In genomic region chr15:12795457-12795894, GRCm38 (mm10) we compare ENCODE assay signal across 8 mouse cellular contexts. TPM values are rescaled to one million over a fixed set of nuclear protein-coding genes. Genes with fewer than 3 reads are reported as not detected.
DNase-seq lines count a peak whose midpoint lies in the region; ATAC-seq and TF ChIP-seq lines count a peak whose summit lies in the region.

No protein-coding gene starts in this region.

- no peak overlapping the region for H3K4me2 ChIP-seq in liver, embryonic 11.5 days
- no peak overlapping the region for H3K4me2 ChIP-seq in forebrain, embryonic 11.5 days (ENCODE audit: low read depth, low read length, severe bottlenecking)
- no peak overlapping the region for H3K4me2 ChIP-seq in intestine, embryonic 15.5 days (replicated peaks)

- no peaks in the 10 kb centered on the region for H3K79me2 ChIP-seq in liver, adult 2 months (ENCODE audit: control insufficient read depth, insufficient read depth, low read length)

- no peak overlapping the region for H3K9ac ChIP-seq in liver, adult 2 months (ENCODE audit: low read depth, low read length)
- H3K9ac ChIP-seq in liver, embryonic 11.5 days (ENCODE audit: low read depth, low read length) = no peak overlapping the region
- no peak overlapping the region for H3K9ac ChIP-seq in forebrain, embryonic 11.5 days (ENCODE audit: low read length)
- no peak overlapping the region for H3K9ac ChIP-seq in intestine, embryonic 15.5 days

- no peak for ATAC-seq in liver, embryonic 11.5 days (replicated peaks; ENCODE audit: low FRiP score)
- peak; percentile 66; the same call in 1 of the 2 replicates for ATAC-seq in forebrain, embryonic 11.5 days (replicated peaks; ENCODE audit: low FRiP score)
- ATAC-seq in intestine, embryonic 15.5 days = peak; percentile 58

- H3K27ac ChIP-seq in liver, adult 2 months (replicated peaks; ENCODE audit: insufficient read depth, low read depth, low read length) = no peak overlapping the region
- no peak overlapping the region for H3K27ac ChIP-seq in liver, embryonic 11.5 days (ENCODE audit: low read depth, low read length)
- no peak overlapping the region for H3K27ac ChIP-seq in forebrain, embryonic 11.5 days (ENCODE audit: low read depth, low read length)
- no peak overlapping the region for H3K27ac ChIP-seq in intestine, embryonic 15.5 days
- no peak overlapping the region for H3K27ac ChIP-seq in limb, embryonic 10.5 days

- no peaks in the 10 kb centered on the region for H3K27me3 ChIP-seq in liver, adult 2 months (ENCODE audit: control insufficient read depth, insufficient read depth, low read length)
- H3K27me3 ChIP-seq in liver, embryonic 11.5 days (replicated peaks; ENCODE audit: control insufficient read depth, insufficient read depth, low read length) = no peaks in the 10 kb centered on the region
- H3K27me3 ChIP-seq in forebrain, embryonic 11.5 days (ENCODE audit: control insufficient read depth, insufficient read depth, low read length) = no peaks in the 10 kb centered on the region
- no peaks in the 10 kb centered on the region for H3K27me3 ChIP-seq in intestine, embryonic 15.5 days (replicated peaks)
- no peaks in the 10 kb centered on the region for H3K27me3 ChIP-seq in limb, embryonic 10.5 days (ENCODE audit: low read depth, poor library complexity, severe bottlenecking)

- TF ChIP-seq POLR2A in liver, adult 2 months (IDR thresholded peaks at IDR 0.05; ENCODE audit: extremely low read depth, insufficient read depth, low read length) = no peak

- peak; percentile 79 for DNase-seq in liver, adult 2 months (ENCODE audit: extremely low read depth, low read depth, low spot score)
- DNase-seq in liver, embryonic 11.5 days (ENCODE audit: low spot score) = no peak
- peak; percentile 64 for DNase-seq in brain, embryonic 18.5 days (ENCODE audit: low read depth, low spot score)
- no peak for DNase-seq in forebrain, embryonic 11.5 days (ENCODE audit: low spot score)
- DNase-seq in limb, embryonic 10.5 days (ENCODE audit: low spot score) = peak; percentile 46
- DNase-seq in natural killer cell, adult 2 months (ENCODE audit: low spot score in 2 of 2) = peak; percentile 61 to 63
- peak; percentile 59 for DNase-seq in testis, postnatal 10 days (ENCODE audit: low spot score)

- no peaks in the 10 kb centered on the region for H3K4me1 ChIP-seq in liver, adult 2 months (ENCODE audit: control insufficient read depth, insufficient read depth, low read length)
- H3K4me1 ChIP-seq in liver, embryonic 11.5 days (replicated peaks; ENCODE audit: control insufficient read depth, insufficient read depth, low read length) = no peaks in the 10 kb centered on the region
- no peaks in the 10 kb centered on the region for H3K4me1 ChIP-seq in forebrain, embryonic 11.5 days (replicated peaks; ENCODE audit: control insufficient read depth, insufficient read depth, low read length)
- no peaks in the 10 kb centered on the region for H3K4me1 ChIP-seq in intestine, embryonic 15.5 days (replicated peaks)
- H3K4me1 ChIP-seq in limb, embryonic 10.5 days = no peaks in the 10 kb centered on the region

- TF ChIP-seq CTCF in liver, adult 2 months (IDR thresholded peaks at IDR 0.05; ENCODE audit: low read depth, low read length) = peak; percentile 53

- H3K36me3 ChIP-seq in liver, adult 2 months (ENCODE audit: control insufficient read depth, insufficient read depth, low read length) = no peaks in the 10 kb centered on the region
- H3K36me3 ChIP-seq in liver, embryonic 11.5 days (ENCODE audit: control insufficient read depth, insufficient read depth, low read length) = no peaks in the 10 kb centered on the region
- no peaks in the 10 kb centered on the region for H3K36me3 ChIP-seq in forebrain, embryonic 11.5 days (ENCODE audit: control insufficient read depth, insufficient read depth, low read length)
- no peaks in the 10 kb centered on the region for H3K36me3 ChIP-seq in intestine, embryonic 15.5 days
- no peaks in the 10 kb centered on the region for H3K36me3 ChIP-seq in limb, embryonic 10.5 days

- WGBS in liver, adult 2 months = 2% methylated on average over 2 of the region's 2 CpGs
- 4% methylated on average over 2 of the region's 2 CpGs for WGBS in liver, embryonic 11.5 days
- 2% methylated on average over 2 of the region's 2 CpGs for WGBS in forebrain, embryonic 11.5 days
- 1% methylated on average over 2 of the region's 2 CpGs for WGBS in intestine, embryonic 15.5 days
- WGBS in limb, embryonic 10.5 days = 5% methylated on average over 2 of the region's 2 CpGs

- H3K9me3 ChIP-seq in liver, embryonic 11.5 days (ENCODE audit: control insufficient read depth, low read length) = no peaks in the 10 kb centered on the region
- no peaks in the 10 kb centered on the region for H3K9me3 ChIP-seq in forebrain, embryonic 11.5 days (ENCODE audit: control insufficient read depth, low read length)
- H3K9me3 ChIP-seq in intestine, embryonic 15.5 days = no peaks in the 10 kb centered on the region
- no peaks in the 10 kb centered on the region for H3K9me3 ChIP-seq in limb, embryonic 10.5 days (replicated peaks)

- no peak overlapping the region for H3K4me3 ChIP-seq in liver, adult 2 months (ENCODE audit: insufficient read depth, low read depth, low read length)
- H3K4me3 ChIP-seq in liver, embryonic 11.5 days (ENCODE audit: low read depth, low read length) = no peak overlapping the region
- no peak overlapping the region for H3K4me3 ChIP-seq in forebrain, embryonic 11.5 days (ENCODE audit: low read depth, low read length)
- H3K4me3 ChIP-seq in intestine, embryonic 15.5 days (replicated peaks) = no peak overlapping the region
- no peak overlapping the region for H3K4me3 ChIP-seq in limb, embryonic 10.5 days

RNA-seq across cellular contexts. Expression of gene 6030458C11Rik, which starts 29.0 kb away (rescaled TPM):
- 9.8 and 10.0 TPM in 2 replicates for total RNA-seq in liver, adult 2 months (2014; rRNA removed)
- 5.6 and 6.0 TPM in 2 replicates for polyA plus RNA-seq in liver, adult 2 months (2012; rRNA removed)
- 54.8 and 60.1 TPM in 2 replicates for polyA plus RNA-seq in liver, embryonic 11.5 days (2014; fragmentation: Nextera tagmentation; extraction: Ambion mirVana)
- 35.7 and 42.2 TPM in 2 replicates for polyA plus RNA-seq in forebrain, embryonic 11.5 days (2014; fragmentation: Nextera tagmentation; extraction: Ambion mirVana)
- 30.5 and 31.7 TPM in 2 replicates for polyA plus RNA-seq in intestine, embryonic 15.5 days (2015; fragmentation: Nextera tagmentation; extraction: Ambion mirVana)
- 47.0 and 55.6 TPM in 2 replicates for polyA plus RNA-seq in limb, embryonic 10.5 days (2016; fragmentation: Nextera tagmentation; extraction: Ambion mirVana)

RNA-seq across cellular contexts. Expression of gene Drosha, which starts 29.1 kb away (rescaled TPM):
- 3.4 and 4.8 TPM in 2 replicates for total RNA-seq in liver, adult 2 months (2014; rRNA removed)
- 2.6 and 3.2 TPM in 2 replicates for polyA plus RNA-seq in liver, adult 2 months (2012; rRNA removed)
- 50.4 and 52.2 TPM in 2 replicates for polyA plus RNA-seq in liver, embryonic 11.5 days (2014; fragmentation: Nextera tagmentation; extraction: Ambion mirVana)
- polyA plus RNA-seq in forebrain, embryonic 11.5 days (2014; fragmentation: Nextera tagmentation; extraction: Ambion mirVana) = 88.5 and 90.2 TPM in 2 replicates
- 28.3 and 29.9 TPM in 2 replicates for polyA plus RNA-seq in intestine, embryonic 15.5 days (2015; fragmentation: Nextera tagmentation; extraction: Ambion mirVana)
- 82.4 and 85.5 TPM in 2 replicates for polyA plus RNA-seq in limb, embryonic 10.5 days (2016; fragmentation: Nextera tagmentation; extraction: Ambion mirVana)

RNA-seq across cellular contexts. Expression of gene Pdzd2, which starts 55.8 kb away (rescaled TPM):
- 0.74 and 1.1 TPM in 2 replicates for total RNA-seq in liver, adult 2 months (2014; rRNA removed)
- 0.11 and 0.16 TPM in 2 replicates for polyA plus RNA-seq in liver, adult 2 months (2012; rRNA removed)
- 8.2 and 9.1 TPM in 2 replicates for polyA plus RNA-seq in liver, embryonic 11.5 days (2014; fragmentation: Nextera tagmentation; extraction: Ambion mirVana)
- 4.7 and 6.0 TPM in 2 replicates for polyA plus RNA-seq in forebrain, embryonic 11.5 days (2014; fragmentation: Nextera tagmentation; extraction: Ambion mirVana)
- 13.7 and 14.3 TPM in 2 replicates for polyA plus RNA-seq in intestine, embryonic 15.5 days (2015; fragmentation: Nextera tagmentation; extraction: Ambion mirVana)
- 5.7 and 16.0 TPM in 2 replicates for polyA plus RNA-seq in limb, embryonic 10.5 days (2016; fragmentation: Nextera tagmentation; extraction: Ambion mirVana)

Comparison
In these comparisons a context has a peak if more than half of its experiments do, and no peak if none do; other contexts are left out.
1. DNase-seq: peak in liver, adult 2 months (single experiment), brain, embryonic 18.5 days (single experiment), limb, embryonic 10.5 days (single experiment), natural killer cell, adult 2 months (2 of 2) and testis, postnatal 10 days (single experiment); none in liver, embryonic 11.5 days (single experiment) and forebrain, embryonic 11.5 days (single experiment).